Mouse (Mus musculus) kidney, postnatal 0 days (tissue): ENCODE measurements around the gene Prop1. TPM values are rescaled to one million over a fixed set of nuclear protein-coding genes. Genes with fewer than 3 reads are reported as not detected.

Source experiments
- ATAC-seq: fragments of 200-750 bp; cut with Nextera tagmentation; replicated peaks from 2 replicates; pipeline ENCODE4 v1.8.0; 2017; ENCODE audit warnings: low read depth, moderate number of reproducible peaks, moderate TSS enrichment, moderate library complexity; ENCODE audit not compliant: low FRiP score
- DNase-seq: peaks from one replicate; pipeline ENCODE4 v3.0.0-alpha.2; 2016; ENCODE audit warnings: low spot score
- H3K27ac ChIP-seq: fragments of 300-500 bp; sonication (generic); 2 replicates; pipeline ENCODE4 v1.5.1; 2014; ENCODE audit warnings: mild to moderate bottlenecking
- H3K27me3 ChIP-seq: fragments of 300-500 bp; sonication (generic); 2 replicates; pipeline ENCODE4 v1.6.1; 2014; ENCODE audit warnings: low read length, mixed read lengths; ENCODE audit not compliant: insufficient read depth
- H3K36me3 ChIP-seq: fragments of 300-500 bp; sonication (generic); 2 replicates; pipeline ENCODE4 v1.6.1; 2014; ENCODE audit warnings: low read length, mixed read lengths; ENCODE audit not compliant: insufficient read depth
- H3K4me1 ChIP-seq: fragments of 300-500 bp; sonication (generic); replicated peaks from 2 replicates; pipeline ENCODE4 v1.6.1; 2014; ENCODE audit warnings: antibody characterized with exemption, low read length, mixed read lengths; ENCODE audit not compliant: insufficient read depth
- H3K4me2 ChIP-seq: fragments of 300-500 bp; sonication (generic); 2 replicates; pipeline ENCODE4 v1.6.1; 2014; ENCODE audit warnings: mild to moderate bottlenecking, low read length, moderate library complexity, mixed read lengths
- H3K4me3 ChIP-seq: fragments of 300-500 bp; sonication (generic); replicated peaks from 2 replicates; pipeline ENCODE4 v1.5.1; 2014; ENCODE audit warnings: low read depth, low read length
- H3K9ac ChIP-seq: fragments of 300-500 bp; sonication (generic); 2 replicates; pipeline ENCODE4 v1.6.1; 2014; ENCODE audit warnings: low read depth, low read length
- H3K9me3 ChIP-seq: fragments of 300-500 bp; sonication (generic); replicated peaks from 2 replicates; pipeline ENCODE4 v1.6.1; 2016; ENCODE audit warnings: low read length, inconsistent platforms, mixed read lengths
- CTCF ChIP-seq: IDR thresholded peaks from 2 replicates; pipeline ENCODE4 v1.5.1; 2016; ENCODE audit warnings: antibody characterized with exemption, low read depth, mild to moderate bottlenecking, moderate library complexity
- WGBS: fragments of 180-500 bp; shearing (Covaris S2); extraction: QIAGEN DNeasy Blood & Tissue Kit; methylation state at CpG from one replicate; pipeline ENCODE4 v1.1.7; 2014; 5-methylcytosine and 5-hydroxymethylcytosine counted together
- polyA plus RNA-seq: library from polyadenylated mRNA; unstranded; fragments of >200 nt; fragmentation: Nextera tagmentation; extraction: Ambion mirVana; gene quantifications from 2 replicates; pipeline ENCODE4 v1.2.1, GENCODE M21; 2015

The Prop1 gene
- polyA plus RNA-seq, 1 experiment from 2014 or later = not detected

GRCm38 (mm10) chr11:50931021-50931420, 22.5 kb downstream of the Prop1 start:
- H3K4me1 ChIP-seq = no peaks in the 10 kb centered on the region
- peak; percentile 34 for DNase-seq
- peak overlapping the region; percentile 96 for H3K4me2 ChIP-seq
- peak overlapping the region; percentile 57 for H3K9ac ChIP-seq
- H3K4me3 ChIP-seq = peak overlapping the region; percentile 72
- under 1% methylated on average over 16 of the region's 16 CpGs for WGBS
- H3K27me3 ChIP-seq = no peaks in the 10 kb centered on the region
- peak overlapping the region; percentile 42 for H3K27ac ChIP-seq
- peak; percentile 62 for ATAC-seq
- H3K36me3 ChIP-seq = no peaks in the 10 kb centered on the region
- no peaks in the 10 kb centered on the region for H3K9me3 ChIP-seq
- no peak for TF ChIP-seq CTCF

GRCm38 (mm10) chr11:50930469-50931014, 23.0 kb downstream of the Prop1 start:
- DNase-seq (peak; percentile 8), ATAC-seq (no peak)
- TF ChIP-seq CTCF = no peak
- Histone ChIP-seq H3K9ac (peak overlapping the region; percentile 57), H3K9me3 (no peaks in the 10 kb centered on the region), H3K4me2 (peak overlapping the region; percentile 96), H3K4me1 (no peaks in the 10 kb centered on the region), H3K27me3 (no peaks in the 10 kb centered on the region), H3K27ac (no peak overlapping the region), H3K36me3 (no peaks in the 10 kb centered on the region), H3K4me3 (peak overlapping the region; percentile 72)
- whole genome bisulfite sequencing = 13% methylated on average over 14 of the region's 14 CpGs

GRCm38 (mm10) chr11:50915671-50916320, 37.8 kb downstream of the Prop1 start, which contains the start of gene Zfp2:
Gene Zfp2 (minus strand): TSS chr11:50916165.
- WGBS = under 1% methylated on average over 47 of the region's 47 CpGs
- DNase-seq (peak; percentile 95), ATAC-seq (peak; percentile 95)
- no peaks in the 10 kb centered on the region for H3K4me1 ChIP-seq
- peak within 1 kb of the TSS; percentile 87 for H3K27ac ChIP-seq
- H3K4me3 ChIP-seq = peak within 1 kb of the TSS; percentile 80
- peak; percentile 67 for TF ChIP-seq CTCF
- H3K9me3 ChIP-seq = no peaks in the 10 kb centered on the region
- peaks cover 12% of the 10 kb centered on the region for H3K36me3 ChIP-seq
- no peaks in the 10 kb centered on the region for H3K27me3 ChIP-seq
- H3K4me2 ChIP-seq = peak within 1 kb of the TSS; percentile 72
- H3K9ac ChIP-seq = peak within 1 kb of the TSS; percentile 78

- Histone ChIP-seq H3K4me2 (no peak overlapping the region), H3K4me1 (no peaks in the 10 kb centered on the region), H3K36me3 (peaks cover 24% of the 10 kb centered on the region), H3K9me3 (no peaks in the 10 kb centered on the region), H3K4me3 (no peak overlapping the region), H3K27me3 (no peaks in the 10 kb centered on the region), H3K27ac (no peak overlapping the region), H3K9ac (no peak overlapping the region)
- DNase-seq = no peak
- no peak for ATAC-seq
- 92% methylated on average over 3 of the region's 3 CpGs for WGBS
- TF ChIP-seq CTCF = no peak
These were observed 39.1 kb downstream of the Prop1 start for GRCm38 (mm10) chr11:50914461-50914860.

- DNase-seq (no peak), ATAC-seq (no peak)
- H3K4me1 ChIP-seq = no peaks in the 10 kb centered on the region
- H3K9ac ChIP-seq = no peak overlapping the region
- H3K27me3 ChIP-seq = no peaks in the 10 kb centered on the region
- H3K27ac ChIP-seq = no peak overlapping the region
- TF ChIP-seq CTCF = no peak
- H3K4me2 ChIP-seq = no peak overlapping the region
- H3K36me3 ChIP-seq = peaks cover 26% of the 10 kb centered on the region
- no peak overlapping the region for H3K4me3 ChIP-seq
- WGBS = 100% methylated on average over 1 of the region's 1 CpGs
- H3K9me3 ChIP-seq = no peaks in the 10 kb centered on the region
These were observed 40.3 kb downstream of the Prop1 start for GRCm38 (mm10) chr11:50913301-50913700.

- no peak for TF ChIP-seq CTCF
- Histone ChIP-seq H3K4me1 (no peaks in the 10 kb centered on the region), H3K9me3 (peaks cover 13% of the 10 kb centered on the region; the same call in 1 of the 2 replicates), H3K4me2 (no peak overlapping the region), H3K4me3 (no peak overlapping the region), H3K27me3 (no peaks in the 10 kb centered on the region), H3K36me3 (peaks cover 68% of the 10 kb centered on the region), H3K9ac (no peak overlapping the region), H3K27ac (no peak overlapping the region)
- DNase-seq = no peak
- ATAC-seq = no peak
- 83% methylated on average over 5 of the region's 5 CpGs for WGBS
These were observed 45.4 kb downstream of the Prop1 start for GRCm38 (mm10) chr11:50908136-50908535.

Other genes with a start within 250 kb of the Prop1 start
- gene Zfp354c, start 126.0 kb downstream of the Prop1 start, polyA plus RNA-seq = 12.8 and 13.1 TPM in 2 replicates
- 0.70 and 0.82 TPM in 2 replicates for gene Zfp879, start 112.2 kb downstream of the Prop1 start, polyA plus RNA-seq
- gene Grm6, start 103.1 kb downstream of the Prop1 start, polyA plus RNA-seq = not detected in 2 replicates
- gene Zfp454, start 66.1 kb downstream of the Prop1 start, polyA plus RNA-seq = 5.8 and 7.4 TPM in 2 replicates
- gene Zfp2, start 37.6 kb downstream of the Prop1 start, polyA plus RNA-seq = 10.8 and 10.9 TPM in 2 replicates
- gene Zfp354b, start 22.1 kb downstream of the Prop1 start, polyA plus RNA-seq = 1.6 and 1.7 TPM in 2 replicates
- not detected in 2 replicates for gene 4933414I15Rik, start 10.0 kb downstream of the Prop1 start, polyA plus RNA-seq
- not detected in 2 replicates for gene Olfr1378, start 12.8 kb upstream of the Prop1 start, polyA plus RNA-seq
- not detected in 2 replicates for gene Olfr1377, start 28.2 kb upstream of the Prop1 start, polyA plus RNA-seq
- gene Olfr51, start 49.8 kb upstream of the Prop1 start, polyA plus RNA-seq = not detected in 2 replicates
- gene Olfr54, start 60.5 kb upstream of the Prop1 start, polyA plus RNA-seq = not detected in 2 replicates
- gene Olfr1375, start 94.3 kb upstream of the Prop1 start, polyA plus RNA-seq = not detected in 2 replicates
- 9.2 and 10.9 TPM in 2 replicates for gene Zfp354a, start 105.5 kb upstream of the Prop1 start, polyA plus RNA-seq